Mouse (Mus musculus) midbrain, postnatal 0 days (tissue): Measurements from ENCODE around the gene Plcb1. TPM values are rescaled to one million over a fixed set of nuclear protein-coding genes. Genes with fewer than 3 reads are reported as not detected.

Source experiments
- ATAC-seq: fragments of 200-750 bp; cut with Nextera tagmentation; 2 replicates; pipeline ENCODE4 v1.8.0; 2017; ENCODE audit warnings: moderate number of reproducible peaks, mild to moderate bottlenecking, moderate TSS enrichment, moderate library complexity; ENCODE audit not compliant: low FRiP score
- DNase-seq: peaks from one replicate; pipeline ENCODE4 v3.0.0-alpha.2; 2015; ENCODE audit warnings: low spot score
- H3K27ac ChIP-seq: fragments of 300-500 bp; sonication (generic); 2 replicates; pipeline ENCODE4 v1.5.1; 2014; ENCODE audit warnings: low read depth, mild to moderate bottlenecking, low read length, mixed read lengths
- H3K27me3 ChIP-seq: fragments of 300-500 bp; sonication (generic); 2 replicates; pipeline ENCODE4 v1.6.1; 2014; ENCODE audit warnings: low read length, control low read depth, mixed read lengths; ENCODE audit not compliant: insufficient read depth
- H3K36me3 ChIP-seq: fragments of 300-500 bp; sonication (generic); 2 replicates; pipeline ENCODE4 v1.6.1; 2014; ENCODE audit warnings: low read length, control low read depth, mixed read lengths; ENCODE audit not compliant: insufficient read depth
- H3K4me1 ChIP-seq: fragments of 300-500 bp; sonication (generic); 2 replicates; pipeline ENCODE4 v1.6.1; 2014; ENCODE audit warnings: mild to moderate bottlenecking, control low read depth, antibody characterized with exemption, low read length, mixed read lengths; ENCODE audit not compliant: insufficient read depth
- H3K4me2 ChIP-seq: fragments of 300-500 bp; sonication (generic); 2 replicates; pipeline ENCODE4 v1.6.1; 2014; ENCODE audit warnings: low read depth, mild to moderate bottlenecking, low read length, mixed read lengths; ENCODE audit not compliant: poor library complexity, severe bottlenecking
- H3K4me3 ChIP-seq: fragments of 300-500 bp; sonication (generic); 2 replicates; pipeline ENCODE4 v1.5.1; 2014; ENCODE audit warnings: low read depth, mild to moderate bottlenecking, low read length, moderate library complexity
- H3K9ac ChIP-seq: fragments of 300-500 bp; sonication (generic); replicated peaks from 2 replicates; pipeline ENCODE4 v1.6.1; 2014; ENCODE audit warnings: mild to moderate bottlenecking, low read length, moderate library complexity, mixed read lengths; ENCODE audit not compliant: poor library complexity, severe bottlenecking
- H3K9me3 ChIP-seq: fragments of 300-500 bp; sonication (generic); 2 replicates; pipeline ENCODE4 v1.6.1; 2016; ENCODE audit warnings: low read length, control low read depth
- CTCF ChIP-seq: IDR thresholded peaks from 2 replicates; pipeline ENCODE4 v1.5.1; 2016; ENCODE audit warnings: antibody characterized with exemption, mild to moderate bottlenecking
- WGBS: fragments of 180-500 bp; shearing (Covaris S2); extraction: QIAGEN DNeasy Blood & Tissue Kit; methylation state at CpG from one replicate; pipeline ENCODE4 v1.1.7; 2014; 5-methylcytosine and 5-hydroxymethylcytosine counted together
- polyA plus RNA-seq: library from polyadenylated mRNA; unstranded; fragments of >200 nt; fragmentation: Nextera tagmentation; extraction: Ambion mirVana; gene quantifications from 2 replicates; pipeline ENCODE4 v1.2.1, GENCODE M21; 2015
- total RNA-seq: library from RNA; depleted of rRNA; stranded (reverse); fragments of >200 nt; gene quantifications from 2 replicates; pipeline ENCODE4 v1.2.3, GENCODE M21; 2014

Plcb1 gene
- total and polyA plus RNA-seq, 2 experiments from 2014 or later: 36.1 to 59.0 TPM

DNA sequence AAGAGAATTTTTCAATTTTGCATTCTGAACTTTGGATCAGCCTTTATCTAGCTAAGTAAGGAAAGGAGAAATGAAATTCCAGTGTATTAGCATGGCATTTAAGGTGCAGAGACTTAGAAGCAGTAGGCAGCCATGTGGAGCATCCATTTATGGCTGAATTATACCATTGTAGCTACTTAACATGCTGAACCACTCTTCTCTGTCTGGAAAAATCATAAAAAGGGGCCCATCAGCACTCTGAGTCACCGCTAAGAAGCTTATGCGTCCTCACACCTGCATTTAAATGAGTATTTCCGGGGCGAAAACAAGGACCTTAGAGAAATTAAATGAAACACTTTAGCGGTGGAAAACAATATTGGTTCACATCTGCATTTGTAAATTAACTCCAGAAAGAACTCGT, 401.8 kb downstream of the Plcb1 start:
- ATAC-seq (no peak), DNase-seq (no peak)
- Histone ChIP-seq H3K9ac (no peak overlapping the region), H3K27me3 (no peaks in the 10 kb centered on the region), H3K4me3 (no peak overlapping the region), H3K9me3 (no peaks in the 10 kb centered on the region), H3K27ac (no peak overlapping the region), H3K36me3 (no peaks in the 10 kb centered on the region), H3K4me1 (no peaks in the 10 kb centered on the region), H3K4me2 (no peak overlapping the region)
- WGBS: 31% methylated on average over 6 of the region's 6 CpGs
- TF ChIP-seq CTCF: no peak

DNA sequence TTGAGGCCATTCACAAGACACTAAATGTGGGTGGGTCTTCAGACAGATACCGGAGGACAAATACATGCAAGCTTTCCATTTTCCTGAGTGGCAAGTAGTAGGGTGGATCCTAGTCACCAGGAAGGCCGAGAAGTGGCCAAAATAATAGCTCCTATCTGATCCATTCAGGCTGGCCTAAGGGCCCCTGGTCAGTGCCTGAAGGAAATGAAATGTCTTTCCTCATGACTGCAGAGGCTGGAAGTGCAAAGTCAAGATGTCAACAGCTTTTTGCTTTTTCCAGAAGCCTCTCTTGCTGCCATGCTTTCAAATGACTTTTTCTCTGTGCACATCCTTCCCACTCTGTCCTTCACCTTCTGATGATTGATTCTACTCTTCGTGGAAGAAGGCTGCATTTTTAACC, 415.0 kb downstream of the Plcb1 start:
- 92% methylated on average over 3 of the region's 3 CpGs for WGBS
- H3K27ac ChIP-seq: no peak overlapping the region
- H3K4me1 ChIP-seq: no peaks in the 10 kb centered on the region
- H3K4me2 ChIP-seq: no peak overlapping the region
- DNase-seq (no peak), ATAC-seq (no peak)
- H3K27me3 ChIP-seq: no peaks in the 10 kb centered on the region
- TF ChIP-seq CTCF: no peak
- no peak overlapping the region for H3K4me3 ChIP-seq
- H3K9ac ChIP-seq: no peak overlapping the region
- no peaks in the 10 kb centered on the region for H3K9me3 ChIP-seq
- no peaks in the 10 kb centered on the region for H3K36me3 ChIP-seq

DNA sequence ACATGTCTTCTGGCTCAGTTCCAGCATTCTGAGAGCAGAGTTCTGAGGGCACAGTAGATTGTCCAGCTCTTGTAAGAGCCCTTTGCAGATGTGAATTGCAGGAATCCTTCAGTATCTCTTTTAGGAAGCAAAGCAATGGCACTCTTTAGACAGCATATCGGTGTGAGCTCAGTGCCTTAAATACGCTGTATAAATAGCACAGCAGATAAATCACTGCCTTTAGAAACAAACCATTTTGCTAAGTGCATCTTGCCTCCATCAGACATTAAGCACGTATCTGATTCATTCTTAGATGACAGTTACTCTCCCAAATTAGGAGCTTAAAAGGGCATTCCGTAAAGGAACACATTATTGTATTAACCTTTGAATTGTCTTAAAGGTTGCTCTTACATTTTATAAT, 416.5 kb downstream of the Plcb1 start:
- TF ChIP-seq CTCF: no peak
- H3K27ac ChIP-seq: no peak overlapping the region
- no peaks in the 10 kb centered on the region for H3K27me3 ChIP-seq
- no peak overlapping the region for H3K9ac ChIP-seq
- H3K4me1 ChIP-seq: no peaks in the 10 kb centered on the region
- H3K4me3 ChIP-seq: no peak overlapping the region
- no peaks in the 10 kb centered on the region for H3K36me3 ChIP-seq
- no peak for DNase-seq
- WGBS: 83% methylated on average over 4 of the region's 4 CpGs
- ATAC-seq: no peak
- H3K9me3 ChIP-seq: no peaks in the 10 kb centered on the region
- H3K4me2 ChIP-seq: no peak overlapping the region

DNA sequence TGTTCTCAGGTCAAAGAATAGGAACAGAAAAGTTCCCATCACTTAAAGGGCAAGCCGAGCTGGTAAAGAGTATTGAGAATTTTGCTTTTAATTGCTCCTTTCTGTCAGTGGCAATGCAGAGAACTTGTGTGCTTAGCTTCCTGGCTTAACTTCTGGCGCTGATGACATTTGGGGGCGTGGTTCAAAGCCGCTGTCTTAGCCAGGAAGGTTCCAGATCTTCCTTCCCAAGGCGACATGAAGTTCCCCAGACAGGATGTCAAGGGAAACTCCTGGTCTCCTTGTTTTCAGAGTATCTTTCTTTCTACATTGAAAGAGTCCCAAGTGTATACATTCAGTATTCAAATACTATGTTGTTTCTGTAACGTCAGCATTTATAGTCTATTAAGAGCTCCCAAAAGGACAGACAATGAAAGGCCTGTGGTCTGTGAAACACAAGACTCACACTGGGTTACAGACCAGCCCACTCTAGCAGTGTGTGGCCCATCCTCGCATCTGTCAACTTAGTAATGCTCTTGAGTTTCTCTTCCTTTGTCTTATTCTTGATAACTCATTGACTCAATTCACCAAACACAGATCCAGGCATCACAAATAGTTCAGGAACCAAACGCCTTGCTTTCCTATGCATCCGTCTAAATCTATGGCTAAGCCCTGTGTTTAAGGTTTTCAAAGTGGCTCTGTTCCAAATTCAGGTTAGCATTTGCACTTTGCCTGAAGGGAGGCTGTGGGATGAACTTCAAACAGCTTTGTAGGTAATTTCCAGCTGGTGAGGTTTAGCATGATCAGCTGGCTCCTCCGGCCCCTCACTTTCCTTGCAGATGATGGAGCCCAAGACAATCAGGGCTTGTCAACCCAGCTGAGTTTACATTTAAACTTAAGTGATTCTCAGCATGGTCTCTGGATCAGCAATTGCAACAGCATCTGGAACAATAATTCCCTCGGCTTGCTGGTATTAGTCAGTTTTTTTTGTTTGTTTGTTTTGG, 418.6 kb downstream of the Plcb1 start:
- no peak for ATAC-seq
- Histone ChIP-seq H3K4me2 (no peak overlapping the region), H3K9me3 (no peaks in the 10 kb centered on the region), H3K4me3 (no peak overlapping the region), H3K27me3 (no peaks in the 10 kb centered on the region), H3K27ac (no peak overlapping the region), H3K36me3 (no peaks in the 10 kb centered on the region), H3K4me1 (no peaks in the 10 kb centered on the region), H3K9ac (no peak overlapping the region)
- 76% methylated on average over 11 of the region's 11 CpGs for WGBS
- peak; percentile 55 for DNase-seq
- TF ChIP-seq CTCF: no peak

DNA sequence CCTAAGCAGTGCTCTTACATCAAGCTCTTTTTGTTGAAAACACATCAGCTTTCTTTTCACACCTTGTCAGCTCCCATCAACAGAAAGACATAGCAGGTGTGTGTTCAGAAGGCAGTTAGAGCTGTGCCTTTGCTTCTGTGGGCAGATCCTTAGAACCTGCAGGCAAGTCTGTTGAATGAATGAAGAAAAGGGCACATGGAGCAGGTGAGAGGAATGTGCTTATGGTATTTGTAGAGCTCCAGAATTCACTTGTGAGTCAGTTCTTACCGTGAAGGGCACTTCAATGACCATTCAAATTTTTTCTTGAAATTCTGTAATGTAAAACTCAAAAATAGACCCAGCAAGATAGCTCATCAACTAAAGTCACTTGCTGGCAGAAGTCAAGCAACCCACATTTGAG, 423.0 kb downstream of the Plcb1 start:
- ATAC-seq (no peak), DNase-seq (no peak)
- Histone ChIP-seq H3K4me1 (no peaks in the 10 kb centered on the region), H3K9me3 (no peaks in the 10 kb centered on the region), H3K27ac (no peak overlapping the region), H3K36me3 (no peaks in the 10 kb centered on the region), H3K4me2 (no peak overlapping the region), H3K27me3 (no peaks in the 10 kb centered on the region), H3K9ac (no peak overlapping the region), H3K4me3 (no peak overlapping the region)
- WGBS: 94% methylated on average over 1 of the region's 1 CpGs
- no peak for TF ChIP-seq CTCF

DNA sequence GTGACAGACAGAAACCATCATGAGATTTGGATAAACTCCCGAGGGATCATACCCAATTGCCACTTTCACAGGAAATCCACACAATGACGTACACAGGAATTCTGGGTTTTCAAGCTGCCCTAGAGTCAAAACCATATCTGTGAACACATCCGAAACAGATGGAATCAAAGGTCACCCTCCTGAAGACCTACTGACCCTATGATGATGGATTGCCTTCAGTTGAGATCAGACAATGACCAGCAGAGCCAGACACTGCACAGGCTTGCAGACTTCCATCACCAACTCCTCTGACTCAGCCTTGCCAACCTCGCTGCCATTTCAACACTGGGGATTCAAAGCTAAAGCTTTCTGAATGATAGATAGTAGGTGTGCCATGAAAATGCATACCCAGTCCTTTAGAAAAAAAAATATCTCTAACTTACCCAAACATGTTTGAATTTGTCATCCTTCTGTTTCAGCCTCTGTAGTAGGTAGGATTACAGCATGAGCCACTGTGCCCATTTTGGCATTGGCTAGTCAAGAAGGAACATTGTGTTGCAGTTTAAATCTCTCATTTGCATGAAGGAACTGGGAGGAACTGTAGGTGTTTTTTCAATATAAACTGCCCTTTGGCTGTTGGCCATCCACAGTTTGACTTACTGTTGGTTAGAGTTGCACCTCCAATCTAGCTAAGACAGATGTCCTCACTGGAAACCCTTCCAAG, 429.0 kb downstream of the Plcb1 start:
- H3K4me2 ChIP-seq: no peak overlapping the region
- no peak for TF ChIP-seq CTCF
- H3K36me3 ChIP-seq: no peaks in the 10 kb centered on the region
- WGBS: 74% methylated on average over 4 of the region's 4 CpGs
- no peak overlapping the region for H3K4me3 ChIP-seq
- H3K9me3 ChIP-seq: no peaks in the 10 kb centered on the region
- ATAC-seq (no peak), DNase-seq (no peak)
- no peak overlapping the region for H3K9ac ChIP-seq
- no peak overlapping the region for H3K27ac ChIP-seq
- H3K4me1 ChIP-seq: no peaks in the 10 kb centered on the region
- no peaks in the 10 kb centered on the region for H3K27me3 ChIP-seq
